ENCODE assay signal across 8 mouse cellular contexts in genomic region chr10:61695703-61696559, GRCm38 (mm10). TPM values are rescaled to one million over a fixed set of nuclear protein-coding genes. Genes with fewer than 3 reads are reported as not detected.
DNase-seq lines count a peak whose midpoint lies in the region; ATAC-seq and TF ChIP-seq lines count a peak whose summit lies in the region.

No protein-coding gene starts in this region.

- peak; percentile 21 for ATAC-seq in forebrain, postnatal 0 days
- no peak; the same call in 1 of the 2 replicates for ATAC-seq in limb, embryonic 15.5 days (ENCODE audit: insufficient number of reproducible peaks, low FRiP score, low TSS enrichment, low read depth)
- ATAC-seq in neural tube, embryonic 13.5 days (ENCODE audit: low read depth) = peak; percentile 47

- no peaks in the 10 kb centered on the region for H3K27me3 ChIP-seq in forebrain, postnatal 0 days (ENCODE audit: insufficient read depth, low read length)
- no peaks in the 10 kb centered on the region for H3K27me3 ChIP-seq in limb, embryonic 15.5 days
- H3K27me3 ChIP-seq in neural tube, embryonic 13.5 days = no peaks in the 10 kb centered on the region

- H3K27ac ChIP-seq in forebrain, postnatal 0 days (ENCODE audit: low read depth, low read length) = 0 out of 2 replicates have a peak overlapping the region, but pooled peaks have one; percentile 67
- H3K27ac ChIP-seq in limb, embryonic 15.5 days = peak overlapping the region; percentile 57
- H3K27ac ChIP-seq in neural tube, embryonic 13.5 days (replicated peaks) = peak overlapping the region; percentile 34

- no peaks in the 10 kb centered on the region for H3K9me3 ChIP-seq in forebrain, postnatal 0 days (ENCODE audit: low read length)
- H3K9me3 ChIP-seq in limb, embryonic 15.5 days = no peaks in the 10 kb centered on the region
- no peaks in the 10 kb centered on the region for H3K9me3 ChIP-seq in neural tube, embryonic 13.5 days

- peaks cover 29% of the 10 kb centered on the region for H3K36me3 ChIP-seq in forebrain, postnatal 0 days (ENCODE audit: insufficient read depth)
- H3K36me3 ChIP-seq in limb, embryonic 15.5 days = peaks cover 40% of the 10 kb centered on the region
- H3K36me3 ChIP-seq in neural tube, embryonic 13.5 days = peaks cover 52% of the 10 kb centered on the region

- H3K4me3 ChIP-seq in forebrain, postnatal 0 days (ENCODE audit: low read depth, low read length) = peak overlapping the region; percentile 84
- peak overlapping the region; percentile 96 for H3K4me3 ChIP-seq in limb, embryonic 15.5 days
- H3K4me3 ChIP-seq in neural tube, embryonic 13.5 days = peak overlapping the region; percentile 85

- DNase-seq in adrenal gland, postnatal 36 days = peak; percentile 40 to 57
- no peak for DNase-seq in adrenal gland, adult 18-20 months (ENCODE audit: low spot score in 2 of 2)
- DNase-seq in ovary, postnatal 36 days (ENCODE audit: low spot score) = peak; percentile 40
- no peak for DNase-seq in ovary, adult 18-20 months (ENCODE audit: low spot score)
- no peak for DNase-seq in forebrain, postnatal 0 days
- DNase-seq in urinary bladder, postnatal 25 days (ENCODE audit: low spot score) = no peak

- no peak for TF ChIP-seq CTCF in forebrain, postnatal 0 days (IDR thresholded peaks at IDR 0.05; ENCODE audit: low read depth)

- peak overlapping the region; percentile 99 for H3K4me2 ChIP-seq in forebrain, postnatal 0 days (ENCODE audit: low read depth)
- peak overlapping the region; percentile 100 for H3K4me2 ChIP-seq in limb, embryonic 15.5 days
- H3K4me2 ChIP-seq in neural tube, embryonic 13.5 days = peak overlapping the region; percentile 100

- H3K4me1 ChIP-seq in forebrain, postnatal 0 days (ENCODE audit: insufficient read depth) = 0 out of 2 replicates have a peak, but pooled peaks cover 11% of the 10 kb centered on the region
- peaks cover 17% of the 10 kb centered on the region for H3K4me1 ChIP-seq in limb, embryonic 15.5 days
- peaks cover 31% of the 10 kb centered on the region for H3K4me1 ChIP-seq in neural tube, embryonic 13.5 days (replicated peaks)

- H3K9ac ChIP-seq in forebrain, postnatal 0 days = peak overlapping the region; percentile 65
- peak overlapping the region; percentile 82 for H3K9ac ChIP-seq in limb, embryonic 15.5 days
- peak overlapping the region; percentile 78 for H3K9ac ChIP-seq in neural tube, embryonic 13.5 days

- WGBS in forebrain, postnatal 0 days = 2% methylated on average over 91 of the region's 111 CpGs
- WGBS in limb, embryonic 15.5 days = under 1% methylated on average over 97 of the region's 111 CpGs
- under 1% methylated on average over 111 of the region's 111 CpGs for WGBS in neural tube, embryonic 13.5 days

RNA-seq across cellular contexts. Expression of gene Tysnd1, which starts 0.6 kb away (rescaled TPM):
- 100 to 1,000 TPM in 1 of 2 experiments, 10 to 100 TPM in 1; 66.4 to 113 TPM for total RNA-seq in adrenal gland, postnatal 36 days (2021)
- 100 to 1,000 TPM in 1 of 2 experiments, 10 to 100 TPM in 1; 82.4 to 130 TPM for total RNA-seq in adrenal gland, adult 18-20 months (2021)
- total RNA-seq in forebrain, postnatal 0 days (2014; rRNA removed) = 50.5 and 56.8 TPM in 2 replicates
- polyA plus RNA-seq in forebrain, postnatal 0 days (2015; fragmentation: Nextera tagmentation; extraction: Ambion mirVana) = 34.0 and 34.4 TPM in 2 replicates
- 31.0 and 33.1 TPM in 2 replicates for polyA plus RNA-seq in limb, embryonic 15.5 days (2015; fragmentation: Nextera tagmentation; extraction: Ambion mirVana)
- 26.7 and 29.0 TPM in 2 replicates for polyA plus RNA-seq in neural tube, embryonic 13.5 days (2015; fragmentation: Nextera tagmentation; extraction: Ambion mirVana)

RNA-seq across cellular contexts. Expression of gene Sar1a, which starts 15.8 kb away (rescaled TPM):
- total RNA-seq in adrenal gland, postnatal 36 days (2021) = 100 to 1,000 TPM; 198 to 208 TPM
- total RNA-seq in adrenal gland, adult 18-20 months (2021) = 100 to 1,000 TPM; 198 to 216 TPM
- total RNA-seq in forebrain, postnatal 0 days (2014; rRNA removed) = 188 and 221 TPM in 2 replicates
- 208 and 213 TPM in 2 replicates for polyA plus RNA-seq in forebrain, postnatal 0 days (2015; fragmentation: Nextera tagmentation; extraction: Ambion mirVana)
- 323 and 343 TPM in 2 replicates for polyA plus RNA-seq in limb, embryonic 15.5 days (2015; fragmentation: Nextera tagmentation; extraction: Ambion mirVana)
- 192 and 203 TPM in 2 replicates for polyA plus RNA-seq in neural tube, embryonic 13.5 days (2015; fragmentation: Nextera tagmentation; extraction: Ambion mirVana)

RNA-seq across cellular contexts. Expression of gene Aifm2, which starts 19.1 kb away (rescaled TPM):
- total RNA-seq in adrenal gland, postnatal 36 days (2021) = 100 to 1,000 TPM; 187 to 377 TPM
- 100 to 1,000 TPM; 238 to 400 TPM for total RNA-seq in adrenal gland, adult 18-20 months (2021)
- 11.5 and 13.0 TPM in 2 replicates for total RNA-seq in forebrain, postnatal 0 days (2014; rRNA removed)
- 8.4 and 11.7 TPM in 2 replicates for polyA plus RNA-seq in forebrain, postnatal 0 days (2015; fragmentation: Nextera tagmentation; extraction: Ambion mirVana)
- polyA plus RNA-seq in limb, embryonic 15.5 days (2015; fragmentation: Nextera tagmentation; extraction: Ambion mirVana) = 12.5 and 14.9 TPM in 2 replicates
- 10.7 and 14.1 TPM in 2 replicates for polyA plus RNA-seq in neural tube, embryonic 13.5 days (2015; fragmentation: Nextera tagmentation; extraction: Ambion mirVana)

RNA-seq across cellular contexts. Expression of gene Ppa1, which starts 47.6 kb away (rescaled TPM):
- total RNA-seq in adrenal gland, postnatal 36 days (2021) = 100 to 1,000 TPM; 133 to 148 TPM
- 100 to 1,000 TPM; 138 to 160 TPM for total RNA-seq in adrenal gland, adult 18-20 months (2021)
- total RNA-seq in forebrain, postnatal 0 days (2014; rRNA removed) = 137 and 157 TPM in 2 replicates
- 201 and 219 TPM in 2 replicates for polyA plus RNA-seq in forebrain, postnatal 0 days (2015; fragmentation: Nextera tagmentation; extraction: Ambion mirVana)
- 171 and 176 TPM in 2 replicates for polyA plus RNA-seq in limb, embryonic 15.5 days (2015; fragmentation: Nextera tagmentation; extraction: Ambion mirVana)
- 212 and 224 TPM in 2 replicates for polyA plus RNA-seq in neural tube, embryonic 13.5 days (2015; fragmentation: Nextera tagmentation; extraction: Ambion mirVana)

Comparison
In these comparisons a context has a peak if more than half of its experiments do, and no peak if none do; other contexts are left out.
1. DNase-seq: peak in adrenal gland, postnatal 36 days (2 of 2) and ovary, postnatal 36 days (single experiment); none in adrenal gland, adult 18-20 months (0 of 2), ovary, adult 18-20 months (single experiment), forebrain, postnatal 0 days (single experiment) and urinary bladder, postnatal 25 days (single experiment).
2. RNA of gene Aifm2, which starts 19.1 kb away (total RNA-seq): 238 to 400 TPM in adrenal gland, adult 18-20 months and 187 to 377 TPM in adrenal gland, postnatal 36 days; 11.5 to 13.0 TPM in forebrain, postnatal 0 days; every median in the first group is over 10 times any median in the second.
3. Peak in every context shown above with its lines, with median percentiles within 50 percentile points of each other: H3K27ac ChIP-seq, H3K4me2 ChIP-seq, H3K4me3 ChIP-seq and H3K9ac ChIP-seq.